ENCODE assay signal across 9 mouse cellular contexts in genomic region chr7:127021563-127022527, GRCm38 (mm10). TPM values are rescaled to one million over a fixed set of nuclear protein-coding genes. Genes with fewer than 3 reads are reported as not detected.
DNase-seq lines count a peak whose midpoint lies in the region; ATAC-seq and TF ChIP-seq lines count a peak whose summit lies in the region.
"Had no signal": no experiment of that assay in that cellular context is flagged by ENCODE, and none has a peak within 500 bp of the region (broad histone marks: within the 10 kb centered on the region; RNA-seq: fewer than 3 reads in every experiment).

No protein-coding gene starts in this region.

- WGBS in lung, embryonic 16.5 days, result 42% methylated on average over 5 of the region's 5 CpGs
- 40% methylated on average over 5 of the region's 5 CpGs for WGBS in embryonic facial prominence, embryonic 15.5 days
- 36% methylated on average over 5 of the region's 5 CpGs for WGBS in intestine, embryonic 14.5 days
- WGBS in neural tube, embryonic 12.5 days, result 39% methylated on average over 5 of the region's 5 CpGs
- WGBS in lung, adult 2 months, result 55% methylated on average over 5 of the region's 5 CpGs

- H3K36me3 ChIP-seq in lung, embryonic 16.5 days (ENCODE audit: control insufficient read depth, insufficient read depth, low read length), result peaks cover 22% of the 10 kb centered on the region
- H3K36me3 ChIP-seq in embryonic facial prominence, embryonic 15.5 days, result peaks cover 23% of the 10 kb centered on the region
- H3K36me3 ChIP-seq in intestine, embryonic 14.5 days (ENCODE audit: control insufficient read depth, insufficient read depth, low read length), result peaks cover 27% of the 10 kb centered on the region
- H3K36me3 ChIP-seq in neural tube, embryonic 12.5 days, result peaks cover 33% of the 10 kb centered on the region

- H3K27ac ChIP-seq in lung, embryonic 16.5 days (ENCODE audit: low read length), result peak overlapping the region; percentile 34
- peak overlapping the region; percentile 95 for H3K27ac ChIP-seq in embryonic facial prominence, embryonic 15.5 days (replicated peaks)
- H3K27ac ChIP-seq in intestine, embryonic 14.5 days (ENCODE audit: low read depth), result peak overlapping the region; percentile 76
- H3K27ac ChIP-seq in neural tube, embryonic 12.5 days, result 0 out of 2 replicates have a peak overlapping the region, but pooled peaks have one; percentile 57

- H3K4me3 ChIP-seq in lung, embryonic 16.5 days (ENCODE audit: low read length), result peak overlapping the region; percentile 56
- peak overlapping the region; percentile 85 for H3K4me3 ChIP-seq in embryonic facial prominence, embryonic 15.5 days (replicated peaks)
- peak overlapping the region; percentile 52 for H3K4me3 ChIP-seq in intestine, embryonic 14.5 days (ENCODE audit: low read depth, low read length)
- peak overlapping the region; percentile 44; the same call in 1 of the 2 replicates for H3K4me3 ChIP-seq in neural tube, embryonic 12.5 days
- H3K4me3 ChIP-seq in lung, adult 2 months (replicated peaks; ENCODE audit: extremely low read depth, low read depth, low read length), result no peak overlapping the region

- H3K4me2 ChIP-seq in lung, embryonic 16.5 days (ENCODE audit: low read depth, low read length), result peak overlapping the region; percentile 85
- H3K4me2 ChIP-seq in embryonic facial prominence, embryonic 15.5 days (replicated peaks), result peak overlapping the region; percentile 89
- peak overlapping the region; percentile 82 for H3K4me2 ChIP-seq in intestine, embryonic 14.5 days (ENCODE audit: low read length)
- peak overlapping the region; percentile 98 for H3K4me2 ChIP-seq in neural tube, embryonic 12.5 days (replicated peaks)

- peak overlapping the region; percentile 70 for H3K9ac ChIP-seq in lung, embryonic 16.5 days (ENCODE audit: low read length)
- peak overlapping the region; percentile 57 for H3K9ac ChIP-seq in embryonic facial prominence, embryonic 15.5 days
- peak overlapping the region; percentile 59; the same call in 1 of the 2 replicates for H3K9ac ChIP-seq in intestine, embryonic 14.5 days (ENCODE audit: low read length)
- H3K9ac ChIP-seq in neural tube, embryonic 12.5 days, result peak overlapping the region; percentile 69

- TF ChIP-seq CTCF in lung, adult 2 months (IDR thresholded peaks at IDR 0.05; ENCODE audit: insufficient read depth, low read length), result no peak

- DNase-seq in lung, postnatal 14 days, result no peak
- DNase-seq in intestine, embryonic 14.5 days (ENCODE audit: low spot score), result peak; percentile 51
- DNase-seq in adrenal gland, postnatal 14 days, result no peak
- no peak for DNase-seq in right cerebral cortex, adult 2 months (ENCODE audit: low spot score in 2 of 2)
- DNase-seq in lung, adult 2 months, result no peak

- H3K27me3 ChIP-seq in lung, embryonic 16.5 days (ENCODE audit: control insufficient read depth, insufficient read depth, low read depth, low read length), result no peaks in the 10 kb centered on the region
- no peaks in the 10 kb centered on the region for H3K27me3 ChIP-seq in embryonic facial prominence, embryonic 15.5 days
- no peaks in the 10 kb centered on the region for H3K27me3 ChIP-seq in intestine, embryonic 14.5 days (replicated peaks; ENCODE audit: control insufficient read depth, insufficient read depth, low read length)
- no peaks in the 10 kb centered on the region for H3K27me3 ChIP-seq in neural tube, embryonic 12.5 days (replicated peaks)

- H3K4me1 ChIP-seq in lung, embryonic 16.5 days (replicated peaks; ENCODE audit: control insufficient read depth, insufficient read depth, low read length), result peaks cover 62% of the 10 kb centered on the region
- peaks cover 77% of the 10 kb centered on the region for H3K4me1 ChIP-seq in embryonic facial prominence, embryonic 15.5 days
- peaks cover 52% of the 10 kb centered on the region for H3K4me1 ChIP-seq in intestine, embryonic 14.5 days (replicated peaks; ENCODE audit: control insufficient read depth, insufficient read depth, low read length)
- peaks cover 72% of the 10 kb centered on the region for H3K4me1 ChIP-seq in neural tube, embryonic 12.5 days
- peaks cover 10% of the 10 kb centered on the region; the same call in 1 of the 2 replicates for H3K4me1 ChIP-seq in lung, adult 2 months (ENCODE audit: control insufficient read depth, insufficient read depth, low read length)

- no peak for ATAC-seq in lung, embryonic 16.5 days (ENCODE audit: low read depth)
- ATAC-seq in embryonic facial prominence, embryonic 15.5 days (ENCODE audit: insufficient number of reproducible peaks, low FRiP score, low TSS enrichment, low read depth), result no peak
- ATAC-seq in intestine, embryonic 14.5 days (replicated peaks; ENCODE audit: low FRiP score, low TSS enrichment, low read depth), result no peak
- no peak for ATAC-seq in neural tube, embryonic 12.5 days (ENCODE audit: low FRiP score, low read depth)

- no peaks in the 10 kb centered on the region for H3K9me3 ChIP-seq in lung, embryonic 16.5 days (ENCODE audit: control insufficient read depth, low read length)
- no peaks in the 10 kb centered on the region for H3K9me3 ChIP-seq in embryonic facial prominence, embryonic 15.5 days (replicated peaks)
- no peaks in the 10 kb centered on the region for H3K9me3 ChIP-seq in intestine, embryonic 14.5 days (ENCODE audit: control insufficient read depth, low read length)
- no peaks in the 10 kb centered on the region for H3K9me3 ChIP-seq in neural tube, embryonic 12.5 days

- TF ChIP-seq POLR2A in lung, adult 2 months (IDR thresholded peaks at IDR 0.05; ENCODE audit: borderline replicate concordance, extremely low read depth, low read depth, low read length), result no peak

RNA-seq across cellular contexts. Expression of gene Prrt2, which starts 0.8 kb away (rescaled TPM):
- 4.5 TPM in 2 replicates for polyA plus RNA-seq in lung, embryonic 16.5 days (2015; fragmentation: Nextera tagmentation; extraction: Ambion mirVana)
- polyA plus RNA-seq in embryonic facial prominence, embryonic 15.5 days (2015; fragmentation: Nextera tagmentation; extraction: Ambion mirVana), result 18.9 and 21.9 TPM in 2 replicates
- polyA plus RNA-seq in intestine, embryonic 14.5 days (2014; fragmentation: Nextera tagmentation; extraction: Ambion mirVana), result 9.2 and 9.5 TPM in 2 replicates
- polyA plus RNA-seq in neural tube, embryonic 12.5 days (2016; fragmentation: Nextera tagmentation; extraction: Ambion mirVana), result 5.3 and 6.2 TPM in 2 replicates
- 3.5 and 4.6 TPM in 2 replicates for total RNA-seq in adrenal gland, postnatal 14 days (2021)
- 8.1 and 9.8 TPM in 2 replicates for polyA plus RNA-seq in lung, adult 2 months (2012; rRNA removed)

RNA-seq across cellular contexts. Expression of gene Gm42742, which starts 0.9 kb away (rescaled TPM):
- 39.1 and 63.1 TPM in 2 replicates for polyA plus RNA-seq in lung, embryonic 16.5 days (2015; fragmentation: Nextera tagmentation; extraction: Ambion mirVana)
- polyA plus RNA-seq in embryonic facial prominence, embryonic 15.5 days (2015; fragmentation: Nextera tagmentation; extraction: Ambion mirVana), result 55.0 and 78.2 TPM in 2 replicates
- polyA plus RNA-seq in intestine, embryonic 14.5 days (2014; fragmentation: Nextera tagmentation; extraction: Ambion mirVana), result 41.8 and 46.3 TPM in 2 replicates
- 46.4 and 66.2 TPM in 2 replicates for polyA plus RNA-seq in neural tube, embryonic 12.5 days (2016; fragmentation: Nextera tagmentation; extraction: Ambion mirVana)
- 8.4 and 26.9 TPM in 2 replicates for total RNA-seq in adrenal gland, postnatal 14 days (2021)
- 26.5 and 38.8 TPM in 2 replicates for polyA plus RNA-seq in lung, adult 2 months (2012; rRNA removed)

RNA-seq across cellular contexts. Expression of gene Pagr1a, which starts 4.7 kb away (rescaled TPM):
- polyA plus RNA-seq in lung, embryonic 16.5 days (2015; fragmentation: Nextera tagmentation; extraction: Ambion mirVana), result 45.9 and 67.2 TPM in 2 replicates
- polyA plus RNA-seq in embryonic facial prominence, embryonic 15.5 days (2015; fragmentation: Nextera tagmentation; extraction: Ambion mirVana), result 40.9 and 73.0 TPM in 2 replicates
- 43.9 and 47.7 TPM in 2 replicates for polyA plus RNA-seq in intestine, embryonic 14.5 days (2014; fragmentation: Nextera tagmentation; extraction: Ambion mirVana)
- polyA plus RNA-seq in neural tube, embryonic 12.5 days (2016; fragmentation: Nextera tagmentation; extraction: Ambion mirVana), result 63.1 and 80.4 TPM in 2 replicates
- total RNA-seq in adrenal gland, postnatal 14 days (2021), result 7.9 and 24.6 TPM in 2 replicates
- polyA plus RNA-seq in lung, adult 2 months (2012; rRNA removed), result 5.7 and 7.5 TPM in 2 replicates
- total RNA-seq: common myeloid progenitor, adult 5-6 weeks had no signal

RNA-seq across cellular contexts. Expression of gene Maz, which starts 5.0 kb away (rescaled TPM):
- 38.6 and 46.1 TPM in 2 replicates for polyA plus RNA-seq in lung, embryonic 16.5 days (2015; fragmentation: Nextera tagmentation; extraction: Ambion mirVana)
- 75.2 and 79.8 TPM in 2 replicates for polyA plus RNA-seq in embryonic facial prominence, embryonic 15.5 days (2015; fragmentation: Nextera tagmentation; extraction: Ambion mirVana)
- polyA plus RNA-seq in intestine, embryonic 14.5 days (2014; fragmentation: Nextera tagmentation; extraction: Ambion mirVana), result 55.1 and 61.9 TPM in 2 replicates
- polyA plus RNA-seq in neural tube, embryonic 12.5 days (2016; fragmentation: Nextera tagmentation; extraction: Ambion mirVana), result 134 TPM in 2 replicates
- 133 and 142 TPM in 2 replicates for total RNA-seq in adrenal gland, postnatal 14 days (2021)
- 131 and 194 TPM in 2 replicates for polyA plus RNA-seq in lung, adult 2 months (2012; rRNA removed)

RNA-seq across cellular contexts. Expression of gene Pagr1b, which starts 5.6 kb away (rescaled TPM):
- 0.62 and 0.93 TPM in 2 replicates for polyA plus RNA-seq in lung, embryonic 16.5 days (2015; fragmentation: Nextera tagmentation; extraction: Ambion mirVana)
- 0.33 and 0.43 TPM in 2 replicates for polyA plus RNA-seq in embryonic facial prominence, embryonic 15.5 days (2015; fragmentation: Nextera tagmentation; extraction: Ambion mirVana)
- 0.45 and 0.86 TPM in 2 replicates for polyA plus RNA-seq in intestine, embryonic 14.5 days (2014; fragmentation: Nextera tagmentation; extraction: Ambion mirVana)
- polyA plus RNA-seq in neural tube, embryonic 12.5 days (2016; fragmentation: Nextera tagmentation; extraction: Ambion mirVana), result not detected in 2 replicates
- total RNA-seq in adrenal gland, postnatal 14 days (2021), result 3.0 and 3.2 TPM in 2 replicates
- polyA plus RNA-seq in lung, adult 2 months (2012; rRNA removed), result 2.6 and 2.8 TPM in 2 replicates
- total RNA-seq: common myeloid progenitor, adult 5-6 weeks had no signal

Comparison
In these comparisons a context has a peak if more than half of its experiments do, and no peak if none do; other contexts are left out.
1. H3K27ac ChIP-seq: peak in every context shown above with its lines; median percentile 95 in embryonic facial prominence, embryonic 15.5 days; 76 in intestine, embryonic 14.5 days; 57 in neural tube, embryonic 12.5 days; 34 in lung, embryonic 16.5 days.